Mouse (Mus musculus) heart, postnatal 0 days (tissue): ENCODE results near the gene Rab11b. TPM values are rescaled to one million over a fixed set of nuclear protein-coding genes. Genes with fewer than 3 reads are reported as not detected.
"Not testable (repeated sequence)": the region's sequence is repeated elsewhere in the genome, so short reads cannot be mapped to it uniquely, and the experiment has no call there.

Source experiments
- ATAC-seq: fragments of 200-750 bp; cut with Nextera tagmentation; 2 replicates; pipeline ENCODE4 v1.8.0; 2017; ENCODE audit warnings: low read depth, moderate number of reproducible peaks, moderate library complexity; ENCODE audit not compliant: insufficient read depth
- DNase-seq: peaks from one replicate; pipeline ENCODE4 v3.0.0-alpha.2; 2016; ENCODE audit warnings: low spot score
- H3K27ac ChIP-seq: fragments of 300-500 bp; sonication (generic); 2 replicates; pipeline ENCODE4 v1.5.1; 2014; ENCODE audit warnings: low read depth, mild to moderate bottlenecking
- H3K27me3 ChIP-seq: fragments of 300-500 bp; sonication (generic); 2 replicates; pipeline ENCODE4 v1.6.1; 2014; ENCODE audit warnings: low read length, mixed read lengths; ENCODE audit not compliant: control insufficient read depth, insufficient read depth
- H3K36me3 ChIP-seq: fragments of 300-500 bp; sonication (generic); replicated peaks from 2 replicates; pipeline ENCODE4 v1.6.1; 2014; ENCODE audit warnings: low read length, mixed read lengths; ENCODE audit not compliant: control insufficient read depth, insufficient read depth
- H3K4me1 ChIP-seq: fragments of 300-500 bp; sonication (generic); 2 replicates; pipeline ENCODE4 v1.6.1; 2014; ENCODE audit warnings: antibody characterized with exemption; ENCODE audit not compliant: control insufficient read depth, insufficient read depth
- H3K4me2 ChIP-seq: fragments of 300-500 bp; sonication (generic); 2 replicates; pipeline ENCODE4 v1.6.1; 2014; ENCODE audit warnings: low read depth, mild to moderate bottlenecking, low read length, moderate library complexity
- H3K4me3 ChIP-seq: fragments of 300-500 bp; sonication (generic); 2 replicates; pipeline ENCODE4 v1.5.1; 2014; ENCODE audit warnings: low read depth, low read length
- H3K9ac ChIP-seq: fragments of 300-500 bp; sonication (generic); replicated peaks from 2 replicates; pipeline ENCODE4 v1.6.1; 2014; ENCODE audit warnings: low read depth, low read length, mixed read lengths
- H3K9me3 ChIP-seq: fragments of 300-500 bp; sonication (generic); replicated peaks from 2 replicates; pipeline ENCODE4 v1.6.1; 2016; ENCODE audit warnings: low read length; ENCODE audit not compliant: control insufficient read depth
- CTCF ChIP-seq: IDR thresholded peaks from 2 replicates; pipeline ENCODE4 v1.5.1; 2016; ENCODE audit warnings: antibody characterized with exemption, control low read depth, low read depth
- EP300 ChIP-seq: IDR thresholded peaks from 2 replicates; pipeline ENCODE4 v1.6.1; 2016; ENCODE audit warnings: antibody characterized with exemption, low read depth
- WGBS: fragments of 180-500 bp; shearing (Covaris S2); extraction: QIAGEN DNeasy Blood & Tissue Kit; methylation state at CpG from one replicate; pipeline ENCODE4 v1.1.7; 2014; 5-methylcytosine and 5-hydroxymethylcytosine counted together
- polyA plus RNA-seq: library from polyadenylated mRNA; unstranded; fragments of >200 nt; fragmentation: Nextera tagmentation; extraction: Ambion mirVana; gene quantifications from 2 replicates; pipeline ENCODE4 v1.2.1, GENCODE M21; 2015
- total RNA-seq: library from RNA; depleted of rRNA; stranded (reverse); fragments of >200 nt; gene quantifications from 2 replicates; pipeline ENCODE4 v1.2.3, GENCODE M21; 2014; ENCODE audit warnings: low replicate concordance

The Rab11b gene
- total and polyA plus RNA-seq, 2 experiments from 2014 or later, result 87.8 to 425 TPM

DNA sequence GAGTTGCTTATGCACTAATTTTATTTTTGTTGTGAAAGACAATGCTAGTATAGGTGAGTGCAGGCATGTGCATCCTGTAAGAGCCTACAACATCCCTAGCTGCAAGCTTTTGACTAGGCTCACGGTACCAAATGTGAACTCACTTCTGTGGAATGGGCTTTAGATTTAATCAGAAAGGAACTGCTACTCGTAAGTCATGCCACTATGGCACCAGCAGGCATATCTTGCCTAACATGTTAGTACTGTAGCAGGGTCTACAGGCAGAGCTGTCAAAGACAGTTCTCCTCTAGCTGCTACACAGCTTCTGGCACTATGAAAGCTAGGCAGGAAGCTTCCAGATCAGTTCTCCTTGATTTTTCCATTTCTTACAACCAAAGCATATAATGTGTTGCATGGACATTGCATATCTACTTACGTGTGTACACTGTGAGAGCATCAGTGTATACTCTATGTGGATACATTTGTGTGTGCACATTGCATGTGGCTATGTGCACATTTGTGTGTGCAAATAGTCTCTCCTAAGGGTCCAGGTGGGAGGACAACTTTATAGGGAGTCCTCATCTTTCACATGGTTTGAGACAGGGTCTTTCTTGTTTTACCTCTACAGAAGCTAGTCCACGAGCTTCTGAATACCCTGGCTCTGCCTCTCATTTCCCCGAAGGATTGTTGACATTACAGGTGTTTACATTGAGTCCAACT lies 15.5 kb downstream of the Rab11b start:
- Histone ChIP-seq H3K4me3 (no peak overlapping the region), H3K9ac (no peak overlapping the region), H3K4me2 (no peak overlapping the region), H3K27me3 (no peaks in the 10 kb centered on the region), H3K36me3 (peaks cover 38% of the 10 kb centered on the region), H3K9me3 (no peaks in the 10 kb centered on the region), H3K4me1 (peaks cover 6% of the 10 kb centered on the region; the same call in 1 of the 2 replicates), H3K27ac (no peak overlapping the region)
- TF ChIP-seq CTCF, result no peak
- TF ChIP-seq EP300, result no peak
- WGBS, result 89% methylated on average over 5 of the region's 5 CpGs
- no peak for DNase-seq
- ATAC-seq, result no peak

DNA sequence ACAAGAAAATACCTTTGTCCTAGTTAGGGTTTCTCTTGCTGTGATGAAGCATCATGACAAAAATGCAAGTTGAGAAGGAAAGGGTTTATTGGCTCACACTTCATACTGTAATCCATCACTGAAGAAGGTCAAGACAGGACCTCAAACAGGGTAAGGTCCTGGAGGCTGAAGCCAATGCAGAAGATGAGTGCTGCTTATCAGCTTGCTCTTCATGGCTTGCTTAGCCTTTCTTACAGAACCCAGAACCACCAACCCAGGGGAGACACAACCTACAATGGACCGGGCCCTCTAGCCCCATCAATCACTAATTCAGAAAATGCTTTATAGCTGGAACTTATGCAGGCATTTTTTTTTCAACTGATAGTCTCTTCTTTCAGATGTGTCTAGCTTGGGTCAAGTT lies 17.9 kb downstream of the Rab11b start:
- Histone ChIP-seq H3K9me3 (no peaks in the 10 kb centered on the region), H3K4me2 (no peak overlapping the region), H3K27ac (no peak overlapping the region), H3K4me1 (peaks cover 6% of the 10 kb centered on the region; the same call in 1 of the 2 replicates), H3K27me3 (no peaks in the 10 kb centered on the region), H3K4me3 (no peak overlapping the region), H3K36me3 (peaks cover 14% of the 10 kb centered on the region), H3K9ac (no peak overlapping the region)
- DNase-seq, result no peak
- no peak for ATAC-seq
- WGBS, result 92% methylated on average over 1 of the region's 1 CpGs
- TF ChIP-seq EP300, result no peak
- no peak for TF ChIP-seq CTCF

DNA sequence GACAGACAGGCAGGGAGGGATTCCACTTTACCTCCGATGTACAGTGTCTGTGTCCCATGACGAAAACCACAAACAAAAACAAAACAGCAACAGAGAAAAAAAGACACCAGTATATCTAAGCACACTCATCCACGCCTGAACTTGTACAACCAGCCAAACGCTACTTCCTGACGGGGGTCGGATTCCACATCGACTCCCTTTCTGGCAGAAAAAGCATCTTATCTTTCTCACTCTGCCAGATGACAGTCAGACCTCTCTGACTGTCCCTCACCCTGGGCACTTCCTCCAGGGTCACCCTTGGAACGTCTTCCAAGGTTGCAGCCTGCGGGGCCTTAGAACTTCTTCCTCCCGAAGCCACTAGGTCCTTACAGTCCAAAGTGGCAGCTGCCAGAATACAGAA lies 26.8 kb downstream of the Rab11b start:
- not testable (repeated sequence) for H3K9ac ChIP-seq, H3K27ac ChIP-seq, DNase-seq, H3K4me3 ChIP-seq, H3K4me2 ChIP-seq, H3K9me3 ChIP-seq, H3K4me1 ChIP-seq, H3K27me3 ChIP-seq, ATAC-seq, H3K36me3 ChIP-seq
- 41% methylated on average over 10 of the region's 10 CpGs for WGBS

DNA sequence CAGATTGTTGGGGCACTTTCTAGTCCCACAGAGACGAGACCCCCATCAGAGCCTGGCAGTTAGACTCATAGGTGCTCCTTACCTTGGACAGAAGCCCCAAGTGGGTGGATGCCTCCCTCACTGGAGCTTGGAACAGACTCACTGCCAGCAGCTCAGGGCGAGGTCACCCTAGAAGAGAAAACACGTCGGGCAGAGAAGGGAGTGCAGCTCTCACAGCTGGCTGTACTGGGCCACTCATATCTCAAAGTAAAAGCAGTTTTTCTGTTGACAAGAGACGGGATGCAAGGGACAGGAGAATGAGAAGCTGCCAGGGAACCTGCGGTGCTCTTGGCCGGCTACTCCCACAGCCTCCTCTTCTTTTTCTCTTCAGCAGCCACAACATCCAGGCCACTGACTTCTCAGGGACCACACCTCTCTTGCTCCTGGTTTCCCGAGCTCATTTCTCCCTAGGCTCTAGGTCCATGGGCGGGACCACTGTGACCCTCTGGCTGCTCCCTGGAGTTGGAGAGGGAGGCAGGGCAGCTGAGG lies 27.7 kb downstream of the Rab11b start:
- not testable (repeated sequence) for H3K36me3 ChIP-seq, H3K4me2 ChIP-seq, H3K9ac ChIP-seq, H3K4me3 ChIP-seq, ATAC-seq, H3K27ac ChIP-seq, DNase-seq, H3K27me3 ChIP-seq, H3K4me1 ChIP-seq, H3K9me3 ChIP-seq
- WGBS, result 34% methylated on average over 9 of the region's 9 CpGs

DNA sequence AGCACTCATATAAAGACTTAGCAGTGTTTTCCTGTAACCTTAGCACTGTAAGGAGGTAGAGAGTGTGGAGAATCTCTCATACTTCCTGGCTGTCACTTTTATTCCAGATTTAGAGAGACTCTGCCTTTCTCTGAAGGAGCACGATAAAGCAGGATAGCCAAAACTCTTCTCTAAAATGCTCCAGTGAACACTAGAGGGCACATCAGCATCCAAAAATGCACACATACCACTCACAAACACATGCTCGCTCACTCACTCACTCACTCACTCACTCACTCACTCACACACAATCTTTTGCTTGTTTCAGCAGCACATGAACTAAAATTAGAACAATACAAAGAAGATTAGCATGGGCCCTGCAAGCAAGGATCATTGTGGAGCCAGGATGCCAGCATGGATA lies 31.1 kb downstream of the Rab11b start:
- Histone ChIP-seq H3K27me3 (no peaks in the 10 kb centered on the region), H3K4me3 (no peak overlapping the region), H3K4me2 (no peak overlapping the region), H3K9me3 (no peaks in the 10 kb centered on the region), H3K36me3 (no peaks in the 10 kb centered on the region), H3K27ac (no peak overlapping the region), H3K9ac (no peak overlapping the region), H3K4me1 (no peaks in the 10 kb centered on the region)
- peak; percentile 48 for TF ChIP-seq CTCF
- TF ChIP-seq EP300, result no peak
- 38% methylated on average over 2 of the region's 2 CpGs for WGBS
- DNase-seq (no peak), ATAC-seq (no peak)

DNA sequence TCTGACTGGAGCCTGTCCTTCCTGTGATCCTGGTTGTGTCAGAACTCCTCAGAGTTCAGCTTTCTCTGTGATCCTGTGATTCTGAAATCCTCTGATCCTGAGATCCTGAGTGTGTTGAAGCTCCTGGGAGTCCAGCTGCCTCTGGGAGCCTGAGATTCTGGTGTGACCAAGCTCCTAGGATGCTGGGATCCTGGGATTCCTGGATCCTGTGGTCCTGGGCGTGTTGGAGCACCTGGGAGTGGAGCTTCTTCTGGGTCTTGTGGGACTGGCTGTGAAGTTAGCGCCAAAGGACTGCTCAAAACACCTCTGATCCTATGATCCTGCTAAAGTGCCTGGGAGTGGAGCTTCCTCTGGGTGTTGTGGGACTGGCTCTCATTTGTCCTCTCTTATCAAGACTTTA lies 31.9 kb downstream of the Rab11b start:
- 75% methylated on average over 2 of the region's 2 CpGs for WGBS
- TF ChIP-seq CTCF (no peak), EP300 (no peak)
- Histone ChIP-seq H3K27me3 (no peaks in the 10 kb centered on the region), H3K4me2 (no peak overlapping the region), H3K27ac (no peak overlapping the region), H3K4me1 (no peaks in the 10 kb centered on the region), H3K36me3 (no peaks in the 10 kb centered on the region), H3K9ac (no peak overlapping the region), H3K4me3 (no peak overlapping the region), H3K9me3 (no peaks in the 10 kb centered on the region)
- DNase-seq (no peak), ATAC-seq (no peak)
